Mouse (Mus musculus) lung, postnatal 0 days (tissue): Measurements from ENCODE around the gene Hoxa13. TPM values are rescaled to one million over a fixed set of nuclear protein-coding genes. Genes with fewer than 3 reads are reported as not detected.

Experiments used
- ATAC-seq: fragments of 200-750 bp; cut with Nextera tagmentation; 2 replicates; pipeline ENCODE4 v1.8.0; 2017; ENCODE audit warnings: moderate library complexity
- DNase-seq: peaks from one replicate; pipeline ENCODE4 v3.0.0-alpha.2; 2016; ENCODE audit warnings: low spot score
- H3K27ac ChIP-seq: fragments of 300-500 bp; sonication (generic); 2 replicates; pipeline ENCODE4 v1.5.1; 2014; ENCODE audit warnings: antibody characterized with exemption, mild to moderate bottlenecking, low read length, mixed read lengths
- H3K27me3 ChIP-seq: fragments of 300-500 bp; sonication (generic); replicated peaks from 2 replicates; pipeline ENCODE4 v1.6.1; 2014; ENCODE audit warnings: low read length, mixed read lengths; ENCODE audit not compliant: insufficient read depth
- H3K36me3 ChIP-seq: fragments of 300-500 bp; sonication (generic); 2 replicates; pipeline ENCODE4 v1.6.1; 2014; ENCODE audit warnings: low read length, mixed read lengths; ENCODE audit not compliant: insufficient read depth
- H3K4me1 ChIP-seq: fragments of 300-500 bp; sonication (generic); 2 replicates; pipeline ENCODE4 v1.6.1; 2014; ENCODE audit warnings: antibody characterized with exemption, low read depth, low read length, mixed read lengths; ENCODE audit not compliant: insufficient read depth
- H3K4me2 ChIP-seq: fragments of 300-500 bp; sonication (generic); replicated peaks from 2 replicates; pipeline ENCODE4 v1.6.1; 2014; ENCODE audit warnings: low read depth, mild to moderate bottlenecking, low read length, moderate library complexity, mixed read lengths
- H3K4me3 ChIP-seq: fragments of 300-500 bp; sonication (generic); 2 replicates; pipeline ENCODE4 v1.5.1; 2014; ENCODE audit warnings: low read depth, low read length
- H3K9ac ChIP-seq: fragments of 300-500 bp; sonication (generic); replicated peaks from 2 replicates; pipeline ENCODE4 v1.6.1; 2014; ENCODE audit warnings: low read depth, mild to moderate bottlenecking
- H3K9me3 ChIP-seq: fragments of 300-500 bp; sonication (generic); 2 replicates; pipeline ENCODE4 v1.6.1; 2016; ENCODE audit warnings: low read length, mixed read lengths
- CTCF ChIP-seq: IDR thresholded peaks from 2 replicates; pipeline ENCODE4 v1.5.1; 2016; ENCODE audit warnings: antibody characterized with exemption, mild to moderate bottlenecking
- EP300 ChIP-seq: IDR thresholded peaks from 2 replicates; pipeline ENCODE4 v1.6.1; 2016; ENCODE audit warnings: antibody characterized with exemption, mild to moderate bottlenecking, control low read depth
- WGBS: fragments of 180-500 bp; shearing (Covaris S2); extraction: QIAGEN DNeasy Blood & Tissue Kit; methylation state at CpG from one replicate; pipeline ENCODE4 v1.1.7; 2014; 5-methylcytosine and 5-hydroxymethylcytosine counted together
- polyA plus RNA-seq: library from polyadenylated mRNA; unstranded; fragments of >200 nt; fragmentation: Nextera tagmentation; extraction: Ambion mirVana; gene quantifications from 2 replicates; pipeline ENCODE4 v1.2.1, GENCODE M21; 2015

Hoxa13 gene
- polyA plus RNA-seq, 1 experiment from 2014 or later: not detected

GRCm38 (mm10) chr6:52243681-52244121 is 17.0 kb downstream of the Hoxa13 start:
- no peak overlapping the region for H3K27ac ChIP-seq
- H3K36me3 ChIP-seq: no peaks in the 10 kb centered on the region
- TF ChIP-seq CTCF (no peak), EP300 (no peak)
- DNase-seq (no peak), ATAC-seq (no peak)
- H3K4me2 ChIP-seq: no peak overlapping the region
- no peak overlapping the region for H3K9ac ChIP-seq
- H3K27me3 ChIP-seq: peaks cover 93% of the 10 kb centered on the region
- no peaks in the 10 kb centered on the region; the same call in 1 of the 2 replicates for H3K4me1 ChIP-seq
- WGBS: 3% methylated on average over 12 of the region's 12 CpGs
- no peaks in the 10 kb centered on the region for H3K9me3 ChIP-seq
- no peak overlapping the region for H3K4me3 ChIP-seq

- no peak overlapping the region for H3K4me3 ChIP-seq
- H3K27me3 ChIP-seq: peaks cover 93% of the 10 kb centered on the region
- 4% methylated on average over 4 of the region's 4 CpGs for WGBS
- DNase-seq (no peak), ATAC-seq (no peak)
- no peaks in the 10 kb centered on the region for H3K9me3 ChIP-seq
- H3K27ac ChIP-seq: no peak overlapping the region
- no peaks in the 10 kb centered on the region for H3K36me3 ChIP-seq
- no peak overlapping the region for H3K9ac ChIP-seq
- H3K4me1 ChIP-seq: no peaks in the 10 kb centered on the region; the same call in 1 of the 2 replicates
- no peak overlapping the region for H3K4me2 ChIP-seq
- no peak for TF ChIP-seq CTCF
- TF ChIP-seq EP300: no peak
Observed at GRCm38 (mm10) chr6:52242801-52243332, 17.8 kb downstream of the Hoxa13 start.

DNA sequence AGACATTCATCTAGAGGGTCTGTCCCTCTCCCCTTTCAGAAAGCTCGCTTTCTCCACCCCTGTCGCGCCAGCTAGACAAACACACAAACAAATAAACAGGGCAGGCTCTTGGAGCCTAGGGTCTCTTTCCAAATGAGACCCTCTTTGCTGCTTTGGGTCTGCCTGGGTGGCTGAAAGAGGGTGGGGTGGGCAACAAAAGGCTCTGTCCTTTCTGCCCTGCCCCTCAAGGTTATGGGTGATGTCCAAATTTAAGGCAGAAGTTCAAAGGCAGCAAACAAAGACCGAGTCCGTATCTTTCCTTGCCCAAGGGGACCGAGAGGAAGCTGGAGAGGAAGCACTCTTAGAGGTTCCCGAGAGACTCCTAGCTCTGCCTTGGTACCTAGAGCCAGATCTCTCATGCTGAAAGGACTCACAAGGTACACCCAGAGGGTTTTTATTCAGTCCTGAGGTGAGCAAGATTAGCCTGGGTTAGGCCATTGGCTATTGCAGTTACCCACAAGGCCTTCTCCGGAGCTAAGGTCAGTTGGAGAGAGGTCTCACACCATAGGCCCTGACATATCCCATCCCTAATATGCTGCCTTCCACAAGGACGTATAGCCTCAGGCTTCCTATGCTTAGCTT is 19.6 kb downstream of the Hoxa13 start:
- Histone ChIP-seq H3K4me2 (no peak overlapping the region), H3K9ac (no peak overlapping the region), H3K4me1 (no peaks in the 10 kb centered on the region; the same call in 1 of the 2 replicates), H3K36me3 (no peaks in the 10 kb centered on the region), H3K4me3 (no peak overlapping the region), H3K9me3 (no peaks in the 10 kb centered on the region), H3K27ac (no peak overlapping the region), H3K27me3 (peaks cover 98% of the 10 kb centered on the region)
- DNase-seq (no peak), ATAC-seq (no peak)
- TF ChIP-seq CTCF: no peak
- TF ChIP-seq EP300: no peak
- 9% methylated on average over 9 of the region's 9 CpGs for whole genome bisulfite sequencing

DNA sequence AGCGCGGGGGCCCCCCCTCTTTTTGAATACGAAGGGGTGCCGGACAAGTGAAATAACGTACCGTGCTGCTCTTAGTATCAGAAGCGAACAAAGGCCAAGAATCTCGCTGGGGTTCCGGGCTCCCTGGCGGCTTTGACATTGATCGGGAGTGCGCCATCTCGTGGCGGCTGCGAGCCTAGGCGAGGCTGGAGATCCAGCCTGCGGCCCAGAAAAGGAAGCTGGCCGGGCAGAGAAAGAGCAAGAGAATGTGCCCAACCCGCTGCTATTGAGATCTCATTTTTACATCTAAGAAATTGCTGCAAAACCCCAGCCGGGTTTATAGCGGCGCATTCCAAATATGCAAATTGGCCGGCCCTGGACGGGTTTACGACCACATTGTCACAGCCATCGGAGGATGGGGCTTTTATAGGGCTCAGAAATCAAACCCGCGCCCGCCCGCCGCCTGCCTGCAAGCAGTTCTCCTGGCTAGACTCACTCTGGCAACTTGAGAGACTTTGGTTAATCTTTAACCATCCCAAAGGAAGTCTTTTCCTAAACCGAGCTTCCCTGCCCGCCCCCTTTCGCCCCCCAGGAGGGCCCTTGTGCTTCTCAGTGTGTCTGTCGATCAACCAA is 20.2 kb downstream of the Hoxa13 start, which contains the start of gene Hoxa10:
Gene Hoxa10 (minus strand): TSS at position 466 of the 612 bp plus-strand sequence.
- no peaks in the 10 kb centered on the region for H3K9me3 ChIP-seq
- H3K4me1 ChIP-seq: no peaks in the 10 kb centered on the region; the same call in 1 of the 2 replicates
- H3K9ac ChIP-seq: no peak within 1 kb of the TSS
- H3K27me3 ChIP-seq: peaks cover 98% of the 10 kb centered on the region
- H3K36me3 ChIP-seq: no peaks in the 10 kb centered on the region
- peak; percentile 81 for TF ChIP-seq CTCF
- no peak for TF ChIP-seq EP300
- no peak within 1 kb of the TSS for H3K4me3 ChIP-seq
- no peak within 1 kb of the TSS for H3K27ac ChIP-seq
- DNase-seq: peak; percentile 81
- 0 out of 2 replicates have a peak within 1 kb of the TSS, but pooled peaks have one; percentile 17 for H3K4me2 ChIP-seq
- ATAC-seq: peak; percentile 79
- 2% methylated on average over 35 of the region's 35 CpGs for WGBS

DNA sequence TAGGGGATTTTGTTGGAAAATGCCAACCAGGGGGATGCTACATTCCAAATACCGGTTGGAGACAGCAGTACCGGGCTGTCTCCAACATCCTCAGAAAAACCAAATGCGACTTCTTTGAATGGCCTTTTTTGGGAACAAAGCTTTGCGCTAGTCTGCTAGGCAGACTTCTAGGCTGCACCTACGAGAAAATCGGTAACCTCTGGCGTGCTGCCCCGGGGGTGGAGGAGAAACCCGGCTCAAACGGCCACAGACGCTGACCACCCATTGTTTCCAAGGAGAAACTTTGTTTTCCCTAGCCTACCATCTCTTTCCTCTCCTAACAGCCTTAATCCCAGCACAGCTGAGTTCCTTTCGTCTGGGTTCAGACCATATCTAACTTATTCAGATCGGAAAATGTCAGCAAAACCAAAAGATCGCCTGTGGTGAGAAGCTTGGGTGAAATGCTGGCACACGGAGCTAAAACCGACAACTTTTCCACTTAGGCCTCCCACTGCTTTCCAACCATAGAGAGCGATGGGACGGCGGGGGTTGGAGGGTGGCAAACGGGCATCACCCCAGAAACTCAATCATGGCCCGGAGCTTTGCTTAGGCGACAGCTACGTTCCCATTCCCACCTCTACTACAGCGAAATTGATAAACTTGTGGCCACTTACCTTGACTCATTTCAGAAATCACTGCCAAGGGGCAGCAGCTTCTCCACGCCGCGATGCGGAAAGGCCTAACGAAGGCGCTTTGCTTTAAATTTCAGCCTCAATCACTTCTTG is 20.9 kb downstream of the Hoxa13 start:
- no peak overlapping the region for H3K27ac ChIP-seq
- H3K4me1 ChIP-seq: no peaks in the 10 kb centered on the region; the same call in 1 of the 2 replicates
- ATAC-seq (no peak), DNase-seq (no peak)
- peaks cover 98% of the 10 kb centered on the region for H3K27me3 ChIP-seq
- TF ChIP-seq CTCF (no peak), EP300 (no peak)
- 0 out of 2 replicates have a peak overlapping the region, but pooled peaks have one; percentile 17 for H3K4me2 ChIP-seq
- H3K9ac ChIP-seq: no peak overlapping the region
- H3K36me3 ChIP-seq: no peaks in the 10 kb centered on the region
- WGBS: 3% methylated on average over 30 of the region's 30 CpGs
- no peak overlapping the region for H3K4me3 ChIP-seq
- no peaks in the 10 kb centered on the region for H3K9me3 ChIP-seq

DNA sequence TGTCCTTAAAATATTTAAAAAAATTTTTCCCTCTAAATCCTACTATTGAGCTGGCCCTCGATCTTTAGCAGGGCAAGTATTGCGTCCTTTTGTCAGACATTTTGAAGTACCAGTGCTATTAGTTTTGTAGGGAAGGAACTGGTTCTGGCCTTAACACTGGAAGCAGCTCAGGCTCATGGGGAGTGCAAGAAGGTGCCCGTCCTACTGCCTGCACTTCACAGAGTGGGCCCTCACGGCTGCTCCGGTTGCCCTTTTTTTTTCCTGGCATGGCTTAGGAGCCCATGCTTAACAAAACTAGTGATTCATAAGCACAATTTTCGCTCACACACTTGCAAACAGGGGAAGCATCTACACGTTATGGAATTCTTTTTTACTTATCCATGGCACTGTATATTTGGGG is 21.7 kb downstream of the Hoxa13 start:
- H3K4me2 ChIP-seq: no peak overlapping the region
- no peak for DNase-seq

More for the DNA sequence above, 21.7 kb downstream of the Hoxa13 start:
- no peak overlapping the region for H3K9ac ChIP-seq
- no peak overlapping the region for H3K4me3 ChIP-seq
- H3K36me3 ChIP-seq: no peaks in the 10 kb centered on the region
- H3K4me1 ChIP-seq: no peaks in the 10 kb centered on the region; the same call in 1 of the 2 replicates
- no peak for ATAC-seq
- peaks cover 98% of the 10 kb centered on the region for H3K27me3 ChIP-seq
- no peak for TF ChIP-seq CTCF
- no peaks in the 10 kb centered on the region for H3K9me3 ChIP-seq
- no peak overlapping the region for H3K27ac ChIP-seq
- WGBS: 7% methylated on average over 7 of the region's 7 CpGs
